Mouse (Mus musculus) forebrain, embryonic 14.5 days (tissue): ENCODE results near the gene Mecom. TPM values are rescaled to one million over a fixed set of nuclear protein-coding genes. Genes with fewer than 3 reads are reported as not detected.

Source experiments
- ATAC-seq: fragments of 200-750 bp; cut with Nextera tagmentation; 2 replicates; pipeline ENCODE4 v1.8.0; 2017; ENCODE audit warnings: mild to moderate bottlenecking, moderate library complexity
- DNase-seq: peaks from one replicate; pipeline ENCODE4 v3.0.0-alpha.2; 2015; ENCODE audit warnings: low spot score
- H3K27ac ChIP-seq: fragments of 300-500 bp; sonication (generic); 2 replicates; pipeline ENCODE4 v1.5.1; 2014; ENCODE audit warnings: low read depth, mild to moderate bottlenecking, control low read depth, low read length, moderate library complexity
- H3K27me3 ChIP-seq: fragments of 300-500 bp; sonication (generic); replicated peaks from 2 replicates; pipeline ENCODE4 v1.6.1; 2014; ENCODE audit warnings: low read length, control low read depth, mixed read lengths; ENCODE audit not compliant: control insufficient read depth, insufficient read depth
- H3K36me3 ChIP-seq: fragments of 300-500 bp; sonication (generic); 2 replicates; pipeline ENCODE4 v1.6.1; 2014; ENCODE audit warnings: low read length, control low read depth; ENCODE audit not compliant: control insufficient read depth, insufficient read depth
- H3K4me1 ChIP-seq: fragments of 300-500 bp; sonication (generic); 2 replicates; pipeline ENCODE4 v1.6.1; 2014; ENCODE audit warnings: antibody characterized with exemption, low read length, control low read depth; ENCODE audit not compliant: control insufficient read depth, insufficient read depth
- H3K4me2 ChIP-seq: fragments of 300-500 bp; sonication (generic); 2 replicates; pipeline ENCODE4 v1.6.1; 2014; ENCODE audit warnings: mild to moderate bottlenecking, control low read depth, low read length
- H3K4me3 ChIP-seq: fragments of 300-500 bp; sonication (generic); 2 replicates; pipeline ENCODE4 v1.5.1; 2014; ENCODE audit warnings: low read depth, low read length, control low read depth
- H3K9ac ChIP-seq: fragments of 300-500 bp; sonication (generic); 2 replicates; pipeline ENCODE4 v1.6.1; 2014; ENCODE audit warnings: mild to moderate bottlenecking, low read length, control low read depth, moderate library complexity
- H3K9me3 ChIP-seq: fragments of 300-500 bp; sonication (generic); replicated peaks from 2 replicates; pipeline ENCODE4 v1.6.1; 2016; ENCODE audit warnings: low read length, control low read depth, mixed read lengths; ENCODE audit not compliant: control insufficient read depth
- WGBS: fragments of 180-500 bp; shearing (Covaris S2); extraction: QIAGEN DNeasy Blood & Tissue Kit; methylation state at CpG from one replicate; pipeline ENCODE4 v1.1.7; 2014; 5-methylcytosine and 5-hydroxymethylcytosine counted together
- polyA plus RNA-seq: library from polyadenylated mRNA; unstranded; fragments of >200 nt; fragmentation: Nextera tagmentation; extraction: Ambion mirVana; gene quantifications from 2 replicates; pipeline ENCODE4 v1.2.1, GENCODE M21; 2014

Mecom gene
- polyA plus RNA-seq, 1 experiment from 2014 or later, result 3.2 TPM

DNA sequence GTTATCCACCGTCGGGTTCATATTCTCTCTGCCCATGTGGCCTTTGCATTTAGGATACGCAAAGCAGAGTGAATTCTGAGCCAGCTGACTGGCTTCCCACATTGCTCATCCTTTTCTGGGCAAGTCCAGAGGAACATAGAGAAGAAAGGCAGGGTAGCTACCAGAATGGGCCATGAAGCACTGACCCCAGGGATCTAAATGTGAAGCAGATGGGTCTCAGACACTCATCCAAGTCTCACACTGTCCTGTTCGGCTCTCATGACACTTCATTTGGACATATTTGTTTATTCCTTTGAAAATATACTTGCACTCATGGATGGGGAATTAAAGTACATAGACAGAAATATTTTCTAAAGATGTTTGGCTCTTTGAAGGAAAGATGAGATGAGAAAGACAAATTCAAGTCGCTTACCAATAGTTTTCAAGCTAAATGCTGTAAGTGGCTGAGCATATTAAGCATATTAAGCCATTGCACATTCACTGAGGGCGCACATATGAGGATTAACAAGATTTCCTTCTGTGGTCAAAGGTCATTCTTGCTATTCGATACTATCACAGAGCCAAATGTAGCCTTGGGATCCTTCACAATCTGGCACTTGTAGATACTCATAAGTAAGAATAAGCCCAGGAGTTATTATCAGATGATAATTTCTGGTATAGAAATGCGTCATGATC is 365.9 kb downstream of the Mecom start:
- H3K4me2 ChIP-seq, result no peak overlapping the region
- no peaks in the 10 kb centered on the region for H3K4me1 ChIP-seq
- H3K4me3 ChIP-seq, result no peak overlapping the region
- no peak overlapping the region for H3K27ac ChIP-seq
- ATAC-seq (no peak), DNase-seq (no peak)
- WGBS, result 88% methylated on average over 8 of the region's 8 CpGs
- H3K9ac ChIP-seq, result no peak overlapping the region
- no peaks in the 10 kb centered on the region for H3K36me3 ChIP-seq
- no peaks in the 10 kb centered on the region for H3K9me3 ChIP-seq
- H3K27me3 ChIP-seq, result no peaks in the 10 kb centered on the region

DNA sequence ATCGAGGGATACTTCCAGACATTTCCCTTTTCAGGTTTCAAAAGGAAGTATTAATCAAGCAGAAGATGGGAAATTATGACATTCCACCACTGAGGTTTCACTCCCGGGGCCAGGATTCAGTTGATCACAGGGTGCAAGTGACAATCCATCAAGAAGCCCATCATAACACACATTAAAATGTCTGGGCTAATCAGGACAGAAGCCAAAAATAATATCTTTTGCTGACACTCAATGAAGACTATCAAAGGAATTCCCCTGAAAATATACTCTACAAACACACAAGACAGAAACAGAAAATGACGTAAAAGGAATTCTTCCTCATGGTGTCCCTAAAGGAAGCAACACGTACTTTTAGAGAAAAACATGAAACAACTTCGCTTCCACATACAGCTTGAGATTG is 371.2 kb downstream of the Mecom start:
- DNase-seq (no peak), ATAC-seq (no peak)
- no peak overlapping the region for H3K4me2 ChIP-seq
- 0 out of 2 replicates have a peak, but pooled peaks cover 3% of the 10 kb centered on the region for H3K9me3 ChIP-seq
- no peak overlapping the region for H3K27ac ChIP-seq
- no peak overlapping the region for H3K9ac ChIP-seq
- H3K27me3 ChIP-seq, result no peaks in the 10 kb centered on the region
- H3K4me3 ChIP-seq, result no peak overlapping the region
- no peaks in the 10 kb centered on the region for H3K36me3 ChIP-seq
- WGBS, result 95% methylated on average over 5 of the region's 5 CpGs
- H3K4me1 ChIP-seq, result no peaks in the 10 kb centered on the region

DNA sequence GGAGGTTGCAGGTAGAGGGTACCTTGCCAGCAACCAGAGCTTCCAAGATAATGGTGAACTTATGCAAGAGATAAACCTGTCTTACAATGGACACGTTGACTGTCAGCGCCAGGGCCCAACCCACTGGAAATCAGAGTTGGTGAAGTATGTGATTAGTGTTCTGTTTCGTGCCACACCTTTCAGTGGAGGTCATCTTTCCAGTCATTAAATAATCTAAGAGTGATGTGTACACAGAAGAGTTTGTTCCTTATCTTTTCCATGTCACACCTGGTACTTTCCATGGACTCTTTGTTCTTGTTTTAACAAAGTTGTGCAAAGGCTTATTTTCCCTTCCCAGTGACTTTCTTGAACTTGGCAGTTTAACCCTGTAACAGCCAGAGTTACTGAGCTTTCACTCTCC is 374.0 kb downstream of the Mecom start:
- H3K4me2 ChIP-seq, result no peak overlapping the region
- 83% methylated on average over 3 of the region's 3 CpGs for WGBS
- DNase-seq (no peak), ATAC-seq (no peak)
- no peak overlapping the region for H3K4me3 ChIP-seq
- H3K36me3 ChIP-seq, result no peaks in the 10 kb centered on the region
- H3K9ac ChIP-seq, result no peak overlapping the region
- H3K27ac ChIP-seq, result no peak overlapping the region
- no peaks in the 10 kb centered on the region for H3K4me1 ChIP-seq
- 0 out of 2 replicates have a peak, but pooled peaks cover 3% of the 10 kb centered on the region for H3K9me3 ChIP-seq
- H3K27me3 ChIP-seq, result no peaks in the 10 kb centered on the region

DNA sequence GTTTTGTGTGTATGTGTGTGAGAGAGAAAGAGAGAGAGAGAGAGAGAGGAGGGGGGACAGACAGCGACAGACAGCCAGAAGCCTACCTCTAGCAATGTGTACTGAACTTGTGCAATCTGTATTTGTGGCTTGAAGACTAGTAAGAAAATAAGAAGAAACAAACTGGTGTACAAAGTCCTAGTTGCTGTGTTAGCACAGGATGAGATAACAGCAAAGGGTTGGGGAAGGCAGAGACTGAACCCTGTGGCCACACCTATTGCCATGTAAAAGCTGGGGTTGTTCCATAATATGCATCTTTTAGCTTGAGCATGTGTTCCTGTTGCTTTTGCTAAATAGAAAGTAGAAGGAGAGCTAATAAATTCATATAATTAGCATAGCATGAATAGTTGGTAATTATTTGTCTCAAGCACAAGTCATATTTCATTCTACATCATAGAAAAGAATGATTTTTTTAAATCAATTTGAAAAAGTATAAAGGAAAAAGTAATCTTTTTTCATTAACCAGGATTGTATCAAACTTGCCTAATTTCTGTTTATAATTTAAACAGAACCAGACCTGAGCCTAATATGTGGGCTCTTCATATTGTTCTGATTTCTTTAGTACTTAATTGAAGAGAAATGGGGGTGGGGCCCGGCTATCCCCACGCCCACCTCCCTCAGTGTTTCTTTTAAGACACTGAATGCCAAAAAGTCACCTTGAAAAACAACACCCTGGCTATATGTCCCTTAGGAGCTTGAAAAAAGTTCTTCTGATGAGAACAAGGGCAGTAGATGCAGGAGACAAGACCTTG is 379.2 kb downstream of the Mecom start:
- no peak overlapping the region for H3K4me3 ChIP-seq
- H3K9me3 ChIP-seq, result no peaks in the 10 kb centered on the region
- H3K9ac ChIP-seq, result no peak overlapping the region
- H3K4me1 ChIP-seq, result no peaks in the 10 kb centered on the region
- no peaks in the 10 kb centered on the region for H3K36me3 ChIP-seq
- 93% methylated on average over 3 of the region's 3 CpGs for WGBS
- DNase-seq (no peak), ATAC-seq (no peak)
- no peak overlapping the region for H3K4me2 ChIP-seq
- no peak overlapping the region for H3K27ac ChIP-seq
- H3K27me3 ChIP-seq, result no peaks in the 10 kb centered on the region

DNA sequence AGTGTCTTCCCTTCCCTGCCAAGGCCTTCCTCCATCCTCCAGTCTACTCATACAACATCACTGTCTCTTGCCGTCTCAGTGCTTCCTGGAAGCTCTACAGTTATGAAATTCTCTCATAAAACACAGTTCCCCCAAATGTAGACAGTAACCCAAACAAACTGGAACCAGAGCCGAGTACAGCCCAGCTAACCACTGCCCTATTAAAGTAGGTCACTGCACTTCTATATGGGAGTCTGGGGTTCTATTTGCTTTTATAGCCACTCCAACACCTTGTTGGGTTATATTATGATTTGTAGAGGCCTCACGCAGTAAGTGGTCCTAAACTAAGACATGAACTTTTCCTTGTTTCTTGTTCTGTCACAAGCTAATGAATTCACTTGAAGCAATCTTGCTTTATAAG is 380.8 kb downstream of the Mecom start:
- Histone ChIP-seq H3K36me3 (no peaks in the 10 kb centered on the region), H3K9ac (no peak overlapping the region), H3K27ac (no peak overlapping the region), H3K4me3 (no peak overlapping the region), H3K4me1 (no peaks in the 10 kb centered on the region), H3K4me2 (no peak overlapping the region), H3K9me3 (no peaks in the 10 kb centered on the region), H3K27me3 (no peaks in the 10 kb centered on the region)
- DNase-seq (no peak), ATAC-seq (no peak)
- 94% methylated on average over 3 of the region's 3 CpGs for WGBS

DNA sequence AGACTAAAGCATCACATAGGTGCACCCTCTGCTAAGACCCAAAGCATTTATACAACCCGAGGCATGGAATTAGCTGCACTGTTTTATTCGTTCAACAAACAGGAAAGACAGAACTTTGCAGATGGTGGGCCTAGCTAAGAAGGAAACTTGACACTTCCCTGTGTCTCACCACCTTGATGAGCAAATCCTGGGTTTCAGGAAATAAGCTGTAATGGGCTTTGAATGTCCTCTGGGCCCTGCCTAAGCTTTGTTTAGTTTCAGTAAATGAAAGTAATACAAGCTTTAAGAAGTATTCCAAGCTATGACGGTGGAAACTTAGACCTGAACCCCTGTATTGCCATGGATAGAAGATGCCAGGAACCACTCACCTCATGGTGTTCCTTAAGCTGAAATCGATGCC is 383.0 kb downstream of the Mecom start:
- Histone ChIP-seq H3K9me3 (no peaks in the 10 kb centered on the region), H3K4me3 (no peak overlapping the region), H3K9ac (no peak overlapping the region), H3K27ac (no peak overlapping the region), H3K27me3 (0 out of 2 replicates have a peak, but pooled peaks cover 2% of the 10 kb centered on the region), H3K4me1 (no peaks in the 10 kb centered on the region), H3K4me2 (no peak overlapping the region), H3K36me3 (no peaks in the 10 kb centered on the region)
- no peak for ATAC-seq
- DNase-seq, result no peak
- WGBS, result 91% methylated on average over 4 of the region's 4 CpGs

DNA sequence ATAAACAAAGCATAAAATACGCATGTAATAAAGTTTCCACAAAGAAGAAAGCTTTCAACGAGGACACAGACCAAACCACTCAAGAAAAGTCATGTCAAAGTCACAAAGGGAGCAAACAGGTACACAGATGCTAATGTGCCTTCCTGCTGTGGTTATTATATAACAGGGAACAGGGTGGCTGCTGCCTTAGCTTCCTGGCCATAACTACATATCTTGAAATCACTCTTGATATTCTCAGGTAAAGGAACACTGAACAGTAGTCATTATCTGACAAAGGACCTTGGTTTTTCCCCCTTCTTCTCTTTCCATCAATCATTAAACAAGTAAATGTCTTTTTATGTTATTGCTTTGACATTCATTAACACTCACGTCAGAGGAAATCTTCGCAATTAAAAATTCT is 384.4 kb downstream of the Mecom start:
- no peak overlapping the region for H3K4me3 ChIP-seq
- H3K9me3 ChIP-seq, result no peaks in the 10 kb centered on the region
- no peaks in the 10 kb centered on the region for H3K4me1 ChIP-seq
- no peaks in the 10 kb centered on the region for H3K36me3 ChIP-seq
- ATAC-seq (no peak), DNase-seq (no peak)
- no peak overlapping the region for H3K4me2 ChIP-seq
- H3K9ac ChIP-seq, result no peak overlapping the region
- H3K27ac ChIP-seq, result no peak overlapping the region
- 0 out of 2 replicates have a peak, but pooled peaks cover 7% of the 10 kb centered on the region for H3K27me3 ChIP-seq
- WGBS, result 80% methylated on average over 4 of the region's 4 CpGs

DNA sequence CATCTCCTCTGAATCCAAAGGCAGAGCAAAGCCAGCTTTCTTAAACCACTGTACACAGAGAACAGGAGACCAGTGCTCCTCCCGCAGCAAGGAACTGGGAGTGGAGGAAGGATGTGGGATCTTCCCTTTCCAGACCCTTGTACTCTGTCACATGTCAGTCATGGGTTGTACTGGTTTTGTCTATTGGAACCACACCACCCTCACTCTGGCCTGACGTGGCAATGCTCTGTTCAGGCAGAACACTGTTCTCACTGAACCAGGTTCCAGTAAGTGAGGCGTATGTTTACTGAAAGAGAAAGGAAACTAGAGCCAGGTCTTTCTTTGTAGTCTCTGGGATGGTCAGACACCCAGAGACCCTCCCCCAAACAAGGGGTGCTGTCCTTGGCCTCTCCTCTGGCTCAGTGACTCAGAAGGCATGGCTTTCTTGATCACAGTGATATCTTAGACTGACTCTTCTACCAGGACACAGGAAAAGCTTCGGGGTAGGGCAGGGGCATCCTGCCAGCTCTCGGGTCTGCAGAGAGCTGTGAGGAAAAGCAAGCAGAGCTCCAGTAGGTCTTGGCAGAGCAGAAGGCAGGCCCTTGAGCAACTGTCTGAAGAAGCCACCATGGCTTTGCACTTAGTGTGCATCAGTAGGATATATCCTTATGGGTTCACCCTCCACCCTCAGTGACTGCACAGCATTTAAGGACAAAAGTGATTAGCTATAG is 386.7 kb downstream of the Mecom start:
- DNase-seq (no peak), ATAC-seq (no peak)
- H3K4me2 ChIP-seq, result no peak overlapping the region
- H3K4me3 ChIP-seq, result no peak overlapping the region
- H3K9ac ChIP-seq, result no peak overlapping the region
- H3K36me3 ChIP-seq, result no peaks in the 10 kb centered on the region
- 88% methylated on average over 5 of the region's 5 CpGs for WGBS
- peaks cover 15% of the 10 kb centered on the region for H3K27me3 ChIP-seq
- no peaks in the 10 kb centered on the region for H3K9me3 ChIP-seq
- no peaks in the 10 kb centered on the region for H3K4me1 ChIP-seq
- no peak overlapping the region for H3K27ac ChIP-seq

DNA sequence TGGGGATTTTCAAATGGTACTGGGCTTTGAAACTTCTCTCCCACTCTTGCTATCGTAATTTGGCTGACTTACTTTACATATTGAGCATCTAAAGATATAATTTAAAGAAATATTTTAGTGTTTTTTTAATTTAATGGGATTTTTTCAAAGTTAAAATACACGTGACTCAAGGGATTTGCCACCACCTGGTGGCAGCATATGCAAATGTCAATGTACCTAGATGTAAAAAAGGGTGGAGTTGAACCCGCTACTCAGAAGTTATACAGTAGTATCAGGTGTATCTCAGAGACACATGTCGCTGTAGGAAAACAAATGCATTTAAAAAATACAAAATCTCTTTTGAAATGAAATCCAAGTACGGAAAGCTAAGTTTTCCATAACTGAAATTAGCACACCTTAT is 387.5 kb downstream of the Mecom start:
- Histone ChIP-seq H3K9me3 (no peaks in the 10 kb centered on the region), H3K27ac (no peak overlapping the region), H3K4me2 (no peak overlapping the region), H3K4me3 (no peak overlapping the region), H3K36me3 (no peaks in the 10 kb centered on the region), H3K9ac (no peak overlapping the region), H3K4me1 (no peaks in the 10 kb centered on the region), H3K27me3 (peaks cover 20% of the 10 kb centered on the region)
- DNase-seq (no peak), ATAC-seq (no peak)
- WGBS, result 81% methylated on average over 5 of the region's 5 CpGs
